Mouse (Mus musculus) forebrain, embryonic 15.5 days (tissue): ENCODE results near the gene Ptprd. TPM values are rescaled to one million over a fixed set of nuclear protein-coding genes. Genes with fewer than 3 reads are reported as not detected.
A peak's percentile ranks its signal among the peaks of the same experiment; 100 is the strongest.

Experiments used
- ATAC-seq: fragments of 200-750 bp; cut with Nextera tagmentation; replicated peaks from 2 replicates; pipeline ENCODE4 v1.8.0; 2017; ENCODE audit warnings: mild to moderate bottlenecking, moderate TSS enrichment, moderate library complexity
- H3K27ac ChIP-seq: fragments of 300-500 bp; sonication (generic); replicated peaks from 2 replicates; pipeline ENCODE4 v1.5.1; 2015; ENCODE audit warnings: mild to moderate bottlenecking, inconsistent platforms
- H3K27me3 ChIP-seq: fragments of 300-500 bp; sonication (generic); 2 replicates; pipeline ENCODE4 v1.6.1; 2015; ENCODE audit warnings: inconsistent platforms
- H3K36me3 ChIP-seq: fragments of 300-500 bp; sonication (generic); 2 replicates; pipeline ENCODE4 v1.6.1; 2015; ENCODE audit warnings: mild to moderate bottlenecking, inconsistent platforms
- H3K4me1 ChIP-seq: fragments of 300-500 bp; sonication (generic); 2 replicates; pipeline ENCODE4 v1.6.1; 2015; ENCODE audit warnings: inconsistent platforms
- H3K4me2 ChIP-seq: fragments of 300-500 bp; sonication (generic); replicated peaks from 2 replicates; pipeline ENCODE4 v1.6.1; 2015; ENCODE audit warnings: mild to moderate bottlenecking, inconsistent platforms
- H3K4me3 ChIP-seq: fragments of 300-500 bp; sonication (generic); 2 replicates; pipeline ENCODE4 v1.5.1; 2015; ENCODE audit warnings: mild to moderate bottlenecking, inconsistent platforms
- H3K9ac ChIP-seq: fragments of 300-500 bp; sonication (generic); replicated peaks from 2 replicates; pipeline ENCODE4 v1.6.1; 2015; ENCODE audit warnings: mild to moderate bottlenecking, inconsistent platforms
- H3K9me3 ChIP-seq: fragments of 300-500 bp; sonication (generic); 2 replicates; pipeline ENCODE4 v1.6.1; 2016; ENCODE audit warnings: inconsistent platforms
- WGBS: fragments of 180-500 bp; shearing (Covaris S2); methylation state at CpG from one replicate; pipeline ENCODE4 v1.1.7; 2015; ENCODE audit warnings: mixed read lengths; 5-methylcytosine and 5-hydroxymethylcytosine counted together
- polyA plus RNA-seq: library from polyadenylated mRNA; unstranded; fragments of >200 nt; fragmentation: Nextera tagmentation; extraction: Ambion mirVana; gene quantifications from 2 replicates; pipeline ENCODE4 v1.2.1, GENCODE M21; 2015

Gene Ptprd
- polyA plus RNA-seq, 1 experiment from 2014 or later, result 124 TPM

DNA sequence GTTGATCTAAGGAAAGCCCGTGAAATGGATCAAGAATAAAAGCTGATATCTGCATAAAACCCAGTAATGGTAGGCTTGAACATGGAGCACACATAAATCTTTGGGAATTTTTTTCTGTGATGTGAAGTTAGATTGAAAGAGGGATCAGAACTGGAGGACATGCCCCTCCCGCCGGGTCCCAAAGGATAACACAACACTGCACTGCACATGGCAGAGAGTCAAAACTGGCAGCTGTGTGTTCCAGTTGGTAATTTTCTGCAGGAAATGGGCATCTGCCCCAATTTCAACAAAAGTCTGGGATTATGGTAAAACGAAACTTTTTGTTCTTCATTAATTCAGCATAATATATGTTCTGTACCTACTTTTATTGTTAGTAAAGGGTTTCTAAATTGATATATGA lies 1409.1 kb downstream of the Ptprd start:
- Histone ChIP-seq H3K9me3 (no peaks in the 10 kb centered on the region), H3K9ac (no peak overlapping the region), H3K4me1 (peaks cover 8% of the 10 kb centered on the region; the same call in 1 of the 2 replicates), H3K36me3 (no peaks in the 10 kb centered on the region), H3K27me3 (no peaks in the 10 kb centered on the region), H3K27ac (no peak overlapping the region), H3K4me2 (no peak overlapping the region), H3K4me3 (no peak overlapping the region)
- 0 out of 2 replicates have a peak, but pooled peaks have one; percentile 41 for ATAC-seq
- WGBS, result 64% methylated on average over 4 of the region's 4 CpGs

DNA sequence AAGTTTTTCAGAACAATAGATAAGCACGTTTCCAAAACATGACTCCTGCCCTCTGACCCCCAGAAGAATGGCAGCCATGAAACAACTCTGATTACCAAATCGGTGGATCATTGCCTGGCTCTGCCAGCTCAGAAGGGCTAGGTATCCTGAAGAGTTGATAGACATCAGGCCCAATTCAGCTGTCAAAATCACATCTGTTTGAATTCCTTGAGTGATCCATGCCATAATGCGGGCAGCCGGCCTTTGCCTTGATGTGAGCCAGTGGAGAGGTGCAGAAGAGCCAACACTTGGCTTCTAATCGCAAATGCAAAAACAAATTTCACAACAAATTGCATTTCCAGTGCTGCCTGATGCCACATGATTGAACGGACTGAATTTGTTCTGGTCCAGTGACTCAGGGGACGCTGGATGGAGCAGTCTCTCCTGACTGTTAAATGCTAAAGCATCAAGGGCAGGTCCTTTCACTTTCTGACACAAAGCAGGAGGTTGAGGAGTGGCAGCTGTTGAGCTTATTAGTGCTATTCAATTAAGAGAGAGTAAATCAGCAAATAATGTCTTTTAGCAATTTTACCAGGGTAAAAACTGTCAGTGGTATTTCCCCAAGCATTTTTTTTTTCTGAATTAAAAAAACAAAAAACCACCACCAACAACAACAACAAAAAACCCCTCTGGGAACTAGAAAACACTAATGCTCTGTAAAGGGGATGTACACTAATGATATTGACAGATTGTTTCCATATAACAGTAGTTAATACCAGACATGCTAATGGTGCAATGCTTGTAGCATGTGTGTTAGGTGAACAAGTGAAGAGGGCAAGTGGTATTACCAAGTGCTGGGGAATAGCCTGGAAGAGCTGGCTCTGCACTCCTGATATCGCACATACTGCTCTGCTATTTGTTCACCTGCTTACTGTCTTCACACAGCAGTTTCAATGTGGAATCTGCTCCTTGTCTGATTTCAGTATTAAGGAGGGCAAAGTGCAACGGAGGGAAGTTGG lies 1413.5 kb downstream of the Ptprd start:
- Histone ChIP-seq H3K27ac (no peak overlapping the region), H3K36me3 (no peaks in the 10 kb centered on the region), H3K4me2 (no peak overlapping the region), H3K27me3 (no peaks in the 10 kb centered on the region), H3K9me3 (no peaks in the 10 kb centered on the region), H3K4me1 (peaks cover 8% of the 10 kb centered on the region; the same call in 1 of the 2 replicates), H3K4me3 (no peak overlapping the region), H3K9ac (no peak overlapping the region)
- no peak for ATAC-seq
- 28% methylated on average over 9 of the region's 9 CpGs for WGBS

DNA sequence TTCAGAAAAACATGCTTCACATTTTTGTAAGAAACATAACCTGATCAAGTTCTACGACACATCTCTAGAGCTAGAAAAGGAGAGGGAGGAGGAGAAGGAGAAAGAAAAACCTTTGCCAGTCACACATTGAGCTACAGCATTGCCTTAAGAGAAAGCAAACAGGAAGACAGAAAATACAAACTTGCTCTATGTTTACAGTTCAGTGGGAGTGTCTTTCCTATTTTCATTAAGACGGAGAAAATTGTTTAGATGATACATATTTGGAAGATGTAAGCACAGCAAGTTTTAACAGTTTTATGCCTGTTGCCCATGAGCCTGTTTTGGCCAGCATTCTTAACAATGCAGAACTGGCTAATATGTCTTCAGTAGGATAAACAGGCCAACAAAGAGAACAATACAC lies 1426.4 kb downstream of the Ptprd start:
- 91% methylated on average over 2 of the region's 2 CpGs for WGBS
- H3K4me3 ChIP-seq, result no peak overlapping the region
- no peaks in the 10 kb centered on the region for H3K36me3 ChIP-seq
- H3K9ac ChIP-seq, result no peak overlapping the region
- no peaks in the 10 kb centered on the region for H3K27me3 ChIP-seq
- H3K9me3 ChIP-seq, result no peaks in the 10 kb centered on the region
- ATAC-seq, result no peak
- H3K4me1 ChIP-seq, result no peaks in the 10 kb centered on the region
- H3K4me2 ChIP-seq, result no peak overlapping the region
- no peak overlapping the region for H3K27ac ChIP-seq

DNA sequence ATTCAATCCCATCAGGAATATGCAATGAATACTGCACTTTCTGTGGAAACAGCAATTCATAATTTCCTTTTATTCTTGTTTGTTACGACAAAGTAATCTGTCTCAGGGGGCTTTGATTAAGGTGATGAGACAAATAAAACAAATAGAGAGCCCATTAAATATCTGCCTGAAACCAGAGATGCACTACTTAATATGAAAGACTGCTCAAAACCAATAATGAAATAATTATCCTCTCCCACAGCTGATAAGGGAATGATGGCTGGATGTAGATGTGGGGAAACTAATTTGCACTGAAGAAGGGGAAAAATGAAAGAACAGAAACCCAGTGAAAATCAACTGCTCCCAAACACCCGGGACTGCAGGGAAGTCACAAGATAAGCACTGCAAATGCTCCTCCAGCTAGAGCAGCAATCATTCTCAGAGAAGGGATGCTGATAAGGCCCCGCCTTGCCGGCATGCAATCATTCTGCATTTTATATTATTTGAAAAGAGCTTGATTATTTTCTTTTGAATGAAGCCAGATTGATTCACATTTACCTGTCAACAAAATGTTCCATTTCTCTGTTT lies 1432.1 kb downstream of the Ptprd start:
- no peak overlapping the region for H3K4me2 ChIP-seq
- H3K9me3 ChIP-seq, result no peaks in the 10 kb centered on the region
- H3K36me3 ChIP-seq, result no peaks in the 10 kb centered on the region
- H3K27ac ChIP-seq, result peak overlapping the region; percentile 52; the same call in 1 of the 2 replicates
- no peak overlapping the region for H3K9ac ChIP-seq
- ATAC-seq, result peak; percentile 38; the same call in 1 of the 2 replicates
- no peaks in the 10 kb centered on the region for H3K4me1 ChIP-seq
- no peak overlapping the region for H3K4me3 ChIP-seq
- H3K27me3 ChIP-seq, result no peaks in the 10 kb centered on the region
- WGBS, result 62% methylated on average over 4 of the region's 4 CpGs

DNA sequence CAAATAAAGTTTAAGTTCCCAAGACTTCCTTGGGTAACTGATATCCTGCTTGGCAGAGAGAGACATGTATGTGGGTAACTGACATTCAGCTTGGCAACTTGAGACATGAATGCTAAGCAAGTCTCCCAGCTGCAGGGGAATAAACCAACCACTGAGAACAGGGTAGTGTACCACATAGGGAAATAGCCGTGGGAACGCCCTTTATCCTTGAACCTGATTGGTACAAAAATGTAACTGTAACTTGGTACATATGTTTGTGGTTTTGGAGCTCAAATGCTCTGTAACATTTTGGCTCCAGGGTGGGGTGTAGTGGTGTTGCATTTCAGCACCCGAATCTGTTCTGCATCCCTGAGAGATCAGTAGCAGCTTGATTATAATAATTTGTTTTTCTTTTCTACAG lies 1444.8 kb downstream of the Ptprd start:
- Histone ChIP-seq H3K9me3 (no peaks in the 10 kb centered on the region), H3K36me3 (no peaks in the 10 kb centered on the region), H3K4me3 (no peak overlapping the region), H3K4me1 (no peaks in the 10 kb centered on the region), H3K9ac (no peak overlapping the region), H3K4me2 (no peak overlapping the region), H3K27me3 (no peaks in the 10 kb centered on the region), H3K27ac (no peak overlapping the region)
- ATAC-seq, result no peak
- 84% methylated on average over 3 of the region's 3 CpGs for WGBS

DNA sequence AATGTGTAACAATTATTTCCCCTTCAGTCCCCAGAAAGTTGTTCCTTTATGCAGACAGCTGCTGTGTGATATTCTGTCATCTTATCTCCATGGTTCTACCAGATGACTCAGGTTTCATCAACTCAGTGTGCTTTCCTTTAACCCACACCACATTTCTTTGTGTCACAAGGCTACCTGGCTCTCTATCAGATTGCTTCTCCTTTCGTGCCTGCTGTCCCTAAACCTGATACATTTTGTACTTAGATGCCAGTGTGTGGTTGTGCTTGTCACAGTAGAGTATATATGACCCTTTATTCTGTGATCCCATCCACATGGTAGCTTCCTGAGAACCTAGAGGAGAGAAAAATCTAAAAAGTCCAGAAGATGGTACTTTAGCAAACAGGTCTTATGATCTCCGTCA lies 1445.3 kb downstream of the Ptprd start:
- no peaks in the 10 kb centered on the region for H3K4me1 ChIP-seq
- no peak overlapping the region for H3K4me3 ChIP-seq
- no peaks in the 10 kb centered on the region for H3K36me3 ChIP-seq
- 84% methylated on average over 2 of the region's 2 CpGs for WGBS
- H3K27ac ChIP-seq, result no peak overlapping the region
- H3K4me2 ChIP-seq, result no peak overlapping the region
- H3K27me3 ChIP-seq, result no peaks in the 10 kb centered on the region
- no peak for ATAC-seq
- no peak overlapping the region for H3K9ac ChIP-seq
- H3K9me3 ChIP-seq, result no peaks in the 10 kb centered on the region

DNA sequence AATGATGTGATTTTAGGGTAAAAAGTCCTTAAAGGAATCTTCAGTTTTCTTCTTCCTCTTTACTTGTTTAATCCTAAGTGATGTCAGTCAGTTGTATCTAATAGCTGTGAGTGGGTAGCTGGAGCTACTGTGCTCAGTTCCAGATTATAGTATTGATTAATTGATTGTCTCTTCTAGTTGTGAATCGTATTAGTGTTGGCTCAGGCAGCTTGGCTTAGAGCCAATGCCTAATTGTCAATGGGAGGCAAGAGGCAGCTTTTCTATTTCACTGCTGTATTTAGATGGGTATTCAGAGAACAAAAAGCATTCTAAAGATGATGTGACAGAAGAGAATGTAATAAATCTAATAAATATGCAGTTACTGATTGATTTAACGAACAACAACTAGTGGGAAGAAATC lies 1461.1 kb downstream of the Ptprd start:
- Histone ChIP-seq H3K4me3 (no peak overlapping the region), H3K9ac (no peak overlapping the region), H3K4me1 (peaks cover 3% of the 10 kb centered on the region; the same call in 1 of the 2 replicates), H3K4me2 (no peak overlapping the region), H3K27me3 (no peaks in the 10 kb centered on the region), H3K27ac (no peak overlapping the region), H3K36me3 (no peaks in the 10 kb centered on the region), H3K9me3 (no peaks in the 10 kb centered on the region)
- WGBS, result 11% methylated on average over 2 of the region's 2 CpGs
- no peak for ATAC-seq

DNA sequence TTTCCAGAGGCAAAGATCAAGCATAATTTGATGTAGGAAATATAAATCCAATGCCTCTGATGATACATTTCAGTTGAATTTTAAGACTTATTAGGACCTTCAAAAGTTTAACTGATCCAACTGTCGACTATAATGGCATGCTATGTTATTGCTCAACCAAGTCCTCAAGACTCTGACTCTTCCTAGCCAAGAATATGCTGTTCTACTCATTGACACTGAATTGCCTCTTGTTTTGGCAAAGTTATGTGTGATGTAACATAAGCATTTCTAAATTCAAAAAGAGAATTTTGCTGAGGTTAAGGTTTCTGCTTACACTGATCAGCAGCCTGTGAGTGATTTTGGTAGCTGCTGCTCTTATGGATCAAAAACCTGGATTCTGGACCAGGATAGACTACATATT lies 1475.9 kb downstream of the Ptprd start:
- H3K4me1 ChIP-seq, result no peaks in the 10 kb centered on the region
- ATAC-seq, result no peak
- WGBS, result 58% methylated on average over 1 of the region's 1 CpGs

DNA sequence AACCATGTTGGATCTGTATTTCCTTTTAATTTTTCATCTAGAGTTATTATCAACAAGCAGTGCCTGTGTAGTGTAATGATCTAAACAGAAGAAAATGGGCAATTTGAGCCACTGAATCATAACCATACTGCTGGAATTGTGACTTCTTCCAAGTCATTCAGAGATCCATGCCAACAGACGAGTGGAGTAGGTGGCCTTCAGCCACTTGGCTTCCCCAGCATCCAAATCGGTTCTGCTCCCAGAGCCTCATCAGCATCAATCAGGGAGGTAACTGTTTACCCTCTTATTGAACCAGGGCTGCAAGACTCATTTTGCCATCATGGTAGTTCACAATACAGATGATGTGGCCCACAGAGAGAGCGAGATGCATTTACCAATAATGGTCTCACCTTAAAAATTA lies 1536.0 kb downstream of the Ptprd start:
- no peaks in the 10 kb centered on the region for H3K4me1 ChIP-seq
- WGBS, result 79% methylated on average over 3 of the region's 3 CpGs
- no peak overlapping the region for H3K4me3 ChIP-seq
- H3K27ac ChIP-seq, result no peak overlapping the region
- ATAC-seq, result no peak
- no peak overlapping the region for H3K4me2 ChIP-seq
- no peak overlapping the region for H3K9ac ChIP-seq
- no peaks in the 10 kb centered on the region for H3K9me3 ChIP-seq
- no peaks in the 10 kb centered on the region for H3K36me3 ChIP-seq
- no peaks in the 10 kb centered on the region for H3K27me3 ChIP-seq

More for the DNA sequence above, 1475.9 kb downstream of the Ptprd start:
- H3K9me3 ChIP-seq, result no peaks in the 10 kb centered on the region
- H3K36me3 ChIP-seq, result no peaks in the 10 kb centered on the region
- no peak overlapping the region for H3K9ac ChIP-seq
- H3K4me3 ChIP-seq, result no peak overlapping the region
- H3K27me3 ChIP-seq, result no peaks in the 10 kb centered on the region
- H3K27ac ChIP-seq, result no peak overlapping the region
- H3K4me2 ChIP-seq, result no peak overlapping the region

DNA sequence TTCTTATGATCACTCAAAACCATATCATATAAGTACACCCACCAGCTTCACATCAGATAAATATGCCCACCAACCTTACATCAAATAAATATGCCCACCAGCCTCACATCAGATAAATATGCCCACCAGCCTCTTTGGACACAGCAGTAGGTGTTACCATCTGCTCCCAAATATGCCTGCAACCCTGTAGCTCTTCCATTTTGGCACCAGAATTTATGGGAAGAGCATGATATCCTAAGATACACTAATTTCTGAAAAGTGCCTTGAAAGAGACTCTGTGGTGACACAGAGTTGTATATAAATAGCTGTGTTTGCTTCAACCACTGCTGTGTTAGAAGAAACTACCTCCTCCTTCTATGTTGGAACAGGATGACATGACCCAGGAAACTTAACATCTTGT lies 1538.5 kb downstream of the Ptprd start:
- H3K9ac ChIP-seq, result no peak overlapping the region
- ATAC-seq, result no peak

DNA sequence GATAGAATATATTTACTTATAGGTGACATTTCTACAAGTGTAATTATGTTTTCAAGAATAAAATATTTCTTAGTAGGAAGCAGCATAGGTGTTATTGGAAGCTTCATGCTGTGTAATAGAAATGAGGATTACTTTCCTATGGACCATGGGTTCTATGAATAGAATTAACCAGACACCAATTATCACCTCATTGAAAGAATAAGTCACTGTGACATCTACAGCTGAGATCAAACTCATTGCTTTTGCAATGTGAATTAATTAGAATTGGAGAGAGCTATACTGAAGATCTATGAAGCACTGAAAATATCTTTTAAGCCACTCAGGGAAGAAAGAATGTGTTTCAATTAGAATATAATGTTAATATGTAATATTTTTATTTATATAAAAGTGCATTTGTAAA lies 1539.1 kb downstream of the Ptprd start:
- no peaks in the 10 kb centered on the region for H3K27me3 ChIP-seq
- no peaks in the 10 kb centered on the region for H3K4me1 ChIP-seq
- no peak overlapping the region for H3K4me3 ChIP-seq
- no peaks in the 10 kb centered on the region for H3K9me3 ChIP-seq
- H3K4me2 ChIP-seq, result no peak overlapping the region
- 0 out of 2 replicates have a peak, but pooled peaks have one; percentile 38 for ATAC-seq
- no peak overlapping the region for H3K9ac ChIP-seq
- no peaks in the 10 kb centered on the region for H3K36me3 ChIP-seq
- no peak overlapping the region for H3K27ac ChIP-seq

More for the DNA sequence above, 1538.5 kb downstream of the Ptprd start:
- H3K27me3 ChIP-seq, result no peaks in the 10 kb centered on the region
- H3K4me3 ChIP-seq, result no peak overlapping the region
- H3K36me3 ChIP-seq, result no peaks in the 10 kb centered on the region
- H3K27ac ChIP-seq, result no peak overlapping the region
- no peak overlapping the region for H3K4me2 ChIP-seq
- H3K9me3 ChIP-seq, result no peaks in the 10 kb centered on the region
- H3K4me1 ChIP-seq, result no peaks in the 10 kb centered on the region

DNA sequence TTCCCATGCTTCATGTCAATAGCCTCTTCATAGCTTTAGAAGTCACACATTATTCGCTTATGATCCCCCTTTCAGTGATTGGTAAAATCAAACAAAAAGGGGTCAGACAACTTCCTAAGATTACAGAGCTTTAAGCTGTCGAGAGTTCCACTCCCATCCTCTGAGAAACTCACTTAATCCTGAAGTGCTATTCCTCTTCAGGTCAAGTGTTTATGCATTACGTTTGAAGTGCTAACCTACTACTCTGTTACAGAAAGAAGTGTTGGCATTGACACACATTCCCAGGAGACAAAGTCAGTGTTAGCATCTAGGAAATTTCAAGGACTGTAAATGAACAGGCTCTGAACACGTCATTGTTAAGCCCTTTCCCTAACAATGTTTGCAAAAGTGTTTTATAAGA lies 1550.0 kb downstream of the Ptprd start:
- Histone ChIP-seq H3K4me2 (no peak overlapping the region), H3K27me3 (no peaks in the 10 kb centered on the region), H3K4me1 (no peaks in the 10 kb centered on the region), H3K27ac (no peak overlapping the region), H3K4me3 (no peak overlapping the region), H3K9me3 (no peaks in the 10 kb centered on the region), H3K36me3 (no peaks in the 10 kb centered on the region), H3K9ac (no peak overlapping the region)
- 58% methylated on average over 4 of the region's 4 CpGs for WGBS
- ATAC-seq, result no peak
